Mouse (Mus musculus): ENCODE measurements around the gene Arl6ip4. TPM values are rescaled to one million over a fixed set of nuclear protein-coding genes. Genes with fewer than 3 reads are reported as not detected.
A peak's percentile ranks its signal among the peaks of the same experiment; 100 is the strongest.

The Arl6ip4 gene
- polyA plus RNA-seq, 1 experiment, result 62.5 TPM

DNA sequence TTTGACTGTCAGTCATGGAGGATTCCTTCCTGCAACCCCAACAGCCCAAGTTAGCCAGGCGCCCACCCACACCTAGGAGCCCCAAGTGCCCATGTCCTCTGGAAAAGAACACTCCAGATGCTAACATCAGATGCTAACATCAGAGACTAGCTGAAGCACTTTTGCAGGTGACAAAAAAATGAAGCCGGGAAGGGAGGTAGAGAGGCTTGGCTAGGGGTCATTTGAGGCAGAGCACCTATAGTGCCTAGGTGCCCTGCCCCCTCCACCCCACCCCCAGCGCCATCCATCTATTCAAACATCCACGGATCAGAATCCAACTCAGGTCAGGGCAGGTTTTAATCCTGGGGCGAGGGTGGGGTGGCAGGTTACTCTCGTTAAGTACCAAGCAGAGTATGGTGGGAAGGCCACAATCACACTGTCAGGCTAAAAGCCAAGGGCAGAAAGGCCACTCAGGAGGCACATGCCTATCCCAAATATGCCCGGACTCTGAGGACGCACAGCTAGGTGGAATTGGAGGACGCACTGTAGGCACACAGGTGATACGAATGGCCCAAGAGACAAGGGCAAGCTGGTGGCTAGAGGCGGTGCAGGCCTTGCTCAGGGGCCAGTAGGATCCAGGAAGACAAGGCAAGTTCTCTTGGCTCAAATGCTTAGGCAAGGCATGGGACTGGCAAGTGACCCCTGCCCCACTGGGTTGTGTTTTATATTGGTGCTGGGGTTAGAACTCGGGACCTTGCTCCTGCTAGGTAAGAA lies 21.9 kb upstream of the Arl6ip4 start:
- DNase-seq (ENCODE audit: low spot score), result no peak

DNA sequence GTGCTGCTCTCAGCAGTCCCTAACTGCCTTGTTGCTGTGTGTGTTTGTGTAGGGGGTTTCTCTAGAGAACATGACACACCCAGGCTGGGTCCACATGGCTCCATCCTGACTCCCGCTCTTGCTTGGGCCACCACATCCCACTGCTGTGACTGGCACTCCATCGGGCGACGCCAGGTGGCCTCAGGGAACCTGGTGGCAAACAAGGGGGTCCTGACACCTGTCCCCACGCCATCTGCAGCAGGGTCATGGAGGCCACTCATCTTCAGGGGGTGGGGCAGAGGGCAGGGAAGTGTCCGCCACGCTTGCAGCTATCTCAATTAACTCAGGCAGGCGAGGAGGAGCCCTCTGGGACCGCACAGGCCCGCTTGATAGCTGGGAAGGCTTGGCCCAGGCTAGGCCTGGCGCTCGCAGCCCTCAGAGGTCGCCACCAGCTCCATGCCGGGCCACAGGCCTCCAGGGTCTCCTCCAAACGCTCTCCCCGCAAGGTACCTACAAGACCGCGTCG lies 20.8 kb upstream of the Arl6ip4 start:
- peak; percentile 36 for DNase-seq (ENCODE audit: low spot score)

- peak; percentile 89 for DNase-seq (ENCODE audit: low spot score)
Measured at GRCm38 (mm10) chr5:124095596-124096232, 20.2 kb upstream of the Arl6ip4 start, which contains the start of gene Abcb9. Gene Abcb9, minus strand, starts transcription at chr5:124095798.

DNA sequence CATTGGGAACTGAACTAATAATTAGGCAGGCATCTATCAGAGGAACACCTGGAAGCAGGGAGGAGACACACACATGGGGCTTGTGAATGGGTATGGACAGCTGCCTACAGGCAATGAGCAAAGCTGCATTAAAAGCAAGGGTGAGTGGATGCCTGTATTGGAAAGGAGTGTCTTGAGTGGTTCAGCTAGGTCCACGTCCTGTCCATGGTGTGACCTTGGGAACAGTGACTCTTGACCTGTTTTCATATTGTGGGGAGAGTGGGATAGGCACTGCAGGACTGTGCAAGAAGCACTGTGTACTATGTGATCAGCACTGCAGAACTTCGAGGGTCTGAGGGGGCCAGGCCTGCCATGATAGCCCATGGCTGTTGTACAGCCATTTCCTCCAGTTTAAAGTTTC lies 17.0 kb upstream of the Arl6ip4 start:
- DNase-seq (ENCODE audit: low spot score), result no peak

DNA sequence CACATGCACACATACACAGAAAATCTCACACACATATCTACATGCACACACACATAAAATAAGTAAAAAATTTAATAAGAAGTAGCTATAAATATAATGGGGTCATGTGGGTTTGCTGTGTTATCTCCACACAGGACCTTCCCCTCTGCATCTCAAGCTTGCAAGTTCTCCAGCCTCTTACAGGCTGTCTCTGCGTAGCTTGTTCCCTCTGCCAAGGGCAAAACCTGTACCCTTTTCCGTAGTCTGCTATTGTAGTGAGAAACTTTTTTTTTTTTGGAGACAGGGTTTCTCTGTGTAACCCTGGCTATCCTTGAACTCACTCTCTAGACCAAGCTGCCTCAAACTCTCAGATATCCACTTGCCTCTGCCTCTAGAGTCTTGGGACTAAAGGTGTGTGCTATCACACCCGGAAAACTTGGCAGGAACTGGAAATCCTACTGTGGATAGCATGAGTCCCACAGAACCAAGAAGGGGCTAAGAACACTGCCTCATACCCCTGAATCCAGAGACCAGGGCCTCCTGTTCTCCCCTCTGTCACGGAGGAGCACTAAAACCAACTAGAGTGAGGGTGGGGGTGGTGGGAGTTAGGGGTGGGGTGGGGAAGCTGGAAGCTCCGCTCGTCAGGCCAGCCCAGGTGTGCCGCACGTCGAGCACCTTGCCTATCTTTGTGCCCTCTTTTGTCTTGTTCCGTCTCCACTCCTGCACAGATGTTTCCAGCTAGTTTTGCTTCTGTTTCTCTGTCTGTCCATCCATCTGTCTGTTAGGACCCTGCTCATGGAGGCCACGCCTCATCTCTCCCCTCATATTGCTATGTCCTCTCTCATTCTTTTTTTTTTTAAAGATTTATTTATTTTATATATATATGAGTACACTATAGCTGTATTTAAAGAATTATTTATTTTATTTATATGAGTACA lies 15.5 kb upstream of the Arl6ip4 start:
- DNase-seq (ENCODE audit: low spot score), result no peak

GRCm38 (mm10) chr5:124102326-124102725 lies 13.6 kb upstream of the Arl6ip4 start:
- DNase-seq (ENCODE audit: low spot score), result no peak

- no peak for DNase-seq (ENCODE audit: low spot score)
Measured at GRCm38 (mm10) chr5:124103020-124103419, 12.9 kb upstream of the Arl6ip4 start.

DNA sequence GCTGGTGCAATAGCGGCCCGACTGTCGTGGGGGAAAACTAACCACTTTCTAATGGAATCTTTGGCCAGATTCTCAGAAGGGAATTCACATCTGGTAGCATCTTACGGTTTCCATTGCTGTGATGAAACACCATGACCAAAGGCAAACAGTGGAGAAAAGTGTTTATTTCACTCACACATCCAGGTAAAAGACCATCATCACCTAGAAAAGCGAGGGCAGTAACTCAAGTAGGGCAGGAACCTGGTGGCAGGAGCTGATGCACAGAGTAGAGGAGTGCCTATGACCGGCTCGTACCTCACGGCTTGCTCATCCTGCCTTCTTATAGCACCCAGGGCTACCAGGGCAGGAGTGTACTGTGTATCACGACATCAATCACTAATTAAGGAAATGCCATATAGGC lies 12.3 kb upstream of the Arl6ip4 start:
- DNase-seq (ENCODE audit: low spot score), result no peak

- DNase-seq (ENCODE audit: low spot score), result no peak
Measured at GRCm38 (mm10) chr5:124111077-124111741, 4.7 kb upstream of the Arl6ip4 start.

DNA sequence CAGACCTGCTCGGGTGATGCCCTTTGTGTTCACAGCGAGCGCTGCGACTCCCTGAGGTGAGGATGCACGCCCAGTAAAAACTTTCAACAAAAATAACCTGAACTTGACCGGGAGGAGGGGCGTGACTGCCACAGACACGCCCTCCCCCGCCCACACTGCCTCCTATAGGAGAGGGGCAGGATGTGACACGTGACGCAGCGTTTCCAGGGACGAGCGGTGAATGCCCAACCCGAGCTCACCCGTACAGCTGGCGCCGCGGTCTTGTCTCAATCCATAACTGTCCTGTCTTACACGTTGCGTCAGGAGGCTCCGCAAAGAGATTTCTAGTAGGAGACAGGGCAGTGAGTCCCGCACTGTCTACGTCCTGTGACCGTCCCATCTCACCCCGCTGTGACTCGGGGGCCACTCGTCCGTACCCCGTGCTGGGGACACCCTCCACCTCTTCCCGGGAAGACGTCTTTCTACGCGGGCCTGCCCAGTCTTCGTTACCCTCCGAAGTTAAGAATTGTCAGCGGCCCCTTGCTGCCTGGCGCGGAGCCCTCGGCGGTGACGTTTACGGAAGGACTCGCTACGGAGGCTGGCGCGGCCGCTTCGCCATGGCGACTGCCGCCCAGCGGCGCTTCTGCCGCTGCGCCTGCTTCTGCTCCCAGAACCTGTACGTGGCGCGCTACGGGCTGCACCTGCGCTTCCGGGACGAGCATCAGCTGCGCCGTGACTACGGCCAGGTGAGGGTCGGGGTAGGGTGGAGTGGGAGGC lies 4.0 kb upstream of the Arl6ip4 start, which contains the start of gene Ogfod2:
TSS of gene Ogfod2 (plus strand) at position 556 of the 756 bp plus-strand sequence.
- peak; percentile 86 for DNase-seq (ENCODE audit: low spot score)

DNA sequence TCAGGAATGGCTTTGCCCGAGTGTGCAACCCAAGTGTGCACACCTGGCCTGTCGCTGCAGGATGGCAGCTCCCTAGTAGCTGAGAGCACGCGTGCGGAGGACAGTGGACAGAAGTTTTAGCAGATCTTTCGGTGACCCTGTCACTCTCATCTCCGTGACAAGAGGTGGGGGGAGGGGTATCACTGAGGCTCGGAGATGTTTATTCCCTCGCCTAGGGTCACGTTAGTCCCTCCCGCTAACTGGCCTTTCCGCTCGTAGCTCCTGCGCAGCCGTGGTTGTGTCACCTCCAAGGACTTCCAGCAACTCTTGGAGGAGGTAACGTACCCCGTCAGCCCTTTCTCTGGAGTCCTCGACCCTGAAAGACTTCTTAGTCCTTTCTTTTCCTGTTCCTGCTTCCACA lies 3.4 kb upstream of the Arl6ip4 start:
- DNase-seq (ENCODE audit: low spot score), result no peak

DNA sequence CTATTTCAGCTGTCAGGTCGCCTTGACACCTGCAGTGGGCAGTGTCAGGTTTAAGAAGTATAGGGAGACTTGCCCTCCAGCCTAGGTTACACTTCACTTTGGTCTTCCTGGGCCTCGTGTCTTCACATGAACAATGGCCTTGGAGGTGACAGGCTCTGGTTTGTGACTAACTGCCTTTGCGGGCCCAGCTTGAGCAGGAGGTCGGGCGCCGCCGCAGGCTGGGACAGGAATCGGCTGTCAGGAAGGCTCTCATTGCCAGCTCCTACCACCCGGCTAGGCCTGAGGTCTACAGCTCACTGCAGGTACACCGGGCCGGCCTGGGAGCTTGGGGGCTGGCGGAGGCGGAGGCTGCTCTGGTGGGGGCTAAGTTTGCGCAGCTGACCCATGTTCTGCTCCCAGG lies 2.9 kb upstream of the Arl6ip4 start:
- DNase-seq (ENCODE audit: low spot score), result no peak

DNA sequence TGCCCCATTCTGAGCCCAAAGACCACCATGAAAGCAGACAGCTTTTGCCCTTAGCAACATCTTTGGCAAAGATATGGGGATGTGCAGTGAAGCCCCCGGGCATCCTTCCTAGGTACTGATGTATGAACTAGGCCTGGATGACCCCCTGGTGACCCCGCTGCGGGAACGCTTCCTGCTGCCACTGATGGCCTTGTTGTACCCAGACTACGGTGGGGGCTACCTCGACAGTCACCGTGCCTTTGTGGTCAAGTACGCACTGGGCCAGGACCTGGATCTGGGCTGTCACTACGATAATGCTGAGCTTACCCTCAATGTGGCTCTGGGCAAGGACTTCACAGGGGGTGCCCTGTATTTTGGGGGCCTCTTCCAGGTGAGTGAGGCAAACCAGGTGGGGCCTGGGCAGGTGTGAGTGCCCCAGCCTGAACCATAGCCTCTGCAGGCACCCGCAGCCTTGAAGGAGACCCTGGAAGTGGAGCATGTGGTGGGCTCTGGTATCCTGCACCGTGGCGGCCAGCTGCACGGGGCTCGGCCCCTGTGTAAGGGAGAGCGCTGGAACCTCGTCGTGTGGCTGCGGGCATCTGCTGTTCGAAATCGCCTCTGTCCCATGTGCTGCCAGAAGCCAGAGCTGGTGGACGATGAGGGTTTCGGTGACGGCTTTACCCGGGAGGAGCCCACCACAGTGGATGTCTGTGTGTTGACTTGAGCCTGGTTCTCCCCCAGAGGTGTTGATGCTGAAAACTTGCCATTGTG lies 1.4 kb upstream of the Arl6ip4 start:
- no peak for DNase-seq (ENCODE audit: low spot score)

GRCm38 (mm10) chr5:124115531-124115930 lies 358 bp upstream of the Arl6ip4 start:
- DNase-seq (ENCODE audit: low spot score), result no peak

GRCm38 (mm10) chr5:124119204-124119603 lies 3.3 kb downstream of the Arl6ip4 start:
- DNase-seq (ENCODE audit: low spot score), result no peak

GRCm38 (mm10) chr5:124122357-124122756 lies 6.5 kb downstream of the Arl6ip4 start:
- DNase-seq (ENCODE audit: low spot score), result no peak

DNA sequence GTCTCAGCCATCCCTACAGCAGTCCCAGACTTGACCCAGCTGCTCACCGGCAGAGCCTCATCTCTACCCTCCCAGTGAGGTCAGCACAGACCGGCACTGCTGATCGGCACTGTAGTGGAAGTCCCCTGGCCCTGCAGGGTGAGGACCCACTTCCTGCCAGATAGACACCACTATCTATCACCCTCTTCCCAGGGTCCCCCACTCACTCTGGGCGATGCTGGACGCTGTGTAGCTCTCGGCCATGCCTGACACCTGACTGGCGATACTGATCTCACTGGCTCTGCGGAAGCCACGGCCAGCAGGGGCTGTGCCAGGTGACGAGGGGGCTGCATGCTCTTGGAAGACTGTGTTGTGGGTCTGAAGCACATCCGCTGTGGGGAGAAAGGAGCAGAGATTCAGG lies 9.2 kb downstream of the Arl6ip4 start:
- no peak for DNase-seq (ENCODE audit: low spot score)

GRCm38 (mm10) chr5:124134261-124134660 lies 18.4 kb downstream of the Arl6ip4 start:
- no peak for DNase-seq (ENCODE audit: low spot score)

DNA sequence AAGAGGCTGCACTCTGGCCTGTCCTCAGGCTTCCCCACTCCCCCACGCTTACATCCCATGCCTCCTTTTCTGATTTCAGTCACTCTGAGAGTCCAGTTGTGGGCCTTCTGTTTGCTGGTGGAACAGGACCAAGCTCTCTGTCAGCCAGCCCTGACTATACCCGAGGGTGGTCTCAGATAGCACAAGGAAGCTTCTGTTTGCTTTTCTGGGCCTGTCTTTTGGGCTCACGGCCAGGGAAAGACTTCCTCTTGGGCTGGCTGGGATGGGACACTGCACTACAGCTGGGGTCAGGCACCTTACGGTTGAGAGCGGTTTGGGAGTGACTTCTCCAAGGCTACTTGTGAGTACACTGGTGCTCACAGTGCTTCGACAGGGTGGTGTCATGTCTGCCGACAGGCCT lies 22.2 kb downstream of the Arl6ip4 start:
- no peak for DNase-seq (ENCODE audit: low spot score)

- no peak for DNase-seq (ENCODE audit: low spot score)
Measured at GRCm38 (mm10) chr5:124149028-124149427, 33.1 kb downstream of the Arl6ip4 start.

All from urinary bladder, adult 2 months (tissue).